Mouse (Mus musculus) midbrain, embryonic 14.5 days (tissue): Measurements from ENCODE around the gene Ash1l. TPM values are rescaled to one million over a fixed set of nuclear protein-coding genes. Genes with fewer than 3 reads are reported as not detected.
"Not testable (repeated sequence)": the region's sequence is repeated elsewhere in the genome, so short reads cannot be mapped to it uniquely, and the experiment has no call there.

Experiments
- ATAC-seq: fragments of 200-750 bp; cut with Nextera tagmentation; 2 replicates; pipeline ENCODE4 v1.8.0; 2017; ENCODE audit warnings: moderate number of reproducible peaks, moderate library complexity; ENCODE audit not compliant: low FRiP score, low TSS enrichment
- DNase-seq: peaks from one replicate; pipeline ENCODE4 v3.0.0-alpha.2; 2015
- H3K27ac ChIP-seq: fragments of 300-500 bp; sonication (generic); replicated peaks from 2 replicates; pipeline ENCODE4 v1.5.1; 2014; ENCODE audit warnings: mild to moderate bottlenecking, low read depth, low read length, moderate library complexity
- H3K27me3 ChIP-seq: fragments of 300-500 bp; sonication (generic); 2 replicates; pipeline ENCODE4 v1.6.1; 2014; ENCODE audit warnings: low read length, control low read depth, mixed read lengths; ENCODE audit not compliant: control insufficient read depth, insufficient read depth
- H3K36me3 ChIP-seq: fragments of 300-500 bp; sonication (generic); 2 replicates; pipeline ENCODE4 v1.6.1; 2014; ENCODE audit warnings: low read length, control low read depth; ENCODE audit not compliant: control insufficient read depth, insufficient read depth
- H3K4me1 ChIP-seq: fragments of 300-500 bp; sonication (generic); 2 replicates; pipeline ENCODE4 v1.6.1; 2014; ENCODE audit warnings: mild to moderate bottlenecking, antibody characterized with exemption, low read length, control low read depth; ENCODE audit not compliant: control insufficient read depth, insufficient read depth
- H3K4me2 ChIP-seq: fragments of 300-500 bp; sonication (generic); 2 replicates; pipeline ENCODE4 v1.6.1; 2014; ENCODE audit warnings: mild to moderate bottlenecking, low read length, moderate library complexity
- H3K4me3 ChIP-seq: fragments of 300-500 bp; sonication (generic); replicated peaks from 2 replicates; pipeline ENCODE4 v1.5.1; 2014; ENCODE audit warnings: low read depth, low read length
- H3K9ac ChIP-seq: fragments of 300-500 bp; sonication (generic); replicated peaks from 2 replicates; pipeline ENCODE4 v1.6.1; 2014; ENCODE audit warnings: mild to moderate bottlenecking, low read length, moderate library complexity
- H3K9me3 ChIP-seq: fragments of 300-500 bp; sonication (generic); 2 replicates; pipeline ENCODE4 v1.6.1; 2016; ENCODE audit warnings: low read length, control low read depth, mixed read lengths; ENCODE audit not compliant: control insufficient read depth
- WGBS: fragments of 180-500 bp; shearing (Covaris S2); extraction: QIAGEN DNeasy Blood & Tissue Kit; methylation state at CpG from one replicate; pipeline ENCODE4 v1.1.7; 2014; 5-methylcytosine and 5-hydroxymethylcytosine counted together
- polyA plus RNA-seq: library from polyadenylated mRNA; unstranded; fragments of >200 nt; fragmentation: Nextera tagmentation; extraction: Ambion mirVana; gene quantifications from 2 replicates; pipeline ENCODE4 v1.2.1, GENCODE M21; 2014

The Ash1l gene
- polyA plus RNA-seq, 1 experiment from 2014 or later = 24.9 TPM

- H3K36me3 ChIP-seq = peaks cover 62% of the 10 kb centered on the region
- H3K9me3 ChIP-seq, H3K27me3 ChIP-seq, H3K4me2 ChIP-seq, H3K9ac ChIP-seq, ATAC-seq, H3K4me3 ChIP-seq, H3K4me1 ChIP-seq, H3K27ac ChIP-seq, DNase-seq: not testable (repeated sequence)
Measured at GRCm38 (mm10) chr3:89082287-89082686, 131.9 kb downstream of the Ash1l start.

GRCm38 (mm10) chr3:89084133-89084532 is 133.7 kb downstream of the Ash1l start:
- H3K9me3 ChIP-seq = no peaks in the 10 kb centered on the region
- ATAC-seq (no peak), DNase-seq (no peak)
- H3K4me2 ChIP-seq = no peak overlapping the region
- peaks cover 67% of the 10 kb centered on the region for H3K36me3 ChIP-seq
- 0 out of 2 replicates have a peak, but pooled peaks cover 1% of the 10 kb centered on the region for H3K4me1 ChIP-seq
- 0 out of 2 replicates have a peak, but pooled peaks cover 4% of the 10 kb centered on the region for H3K27me3 ChIP-seq
- no peak overlapping the region for H3K4me3 ChIP-seq
- H3K9ac ChIP-seq = no peak overlapping the region
- WGBS = 82% methylated on average over 2 of the region's 2 CpGs
- no peak overlapping the region for H3K27ac ChIP-seq

GRCm38 (mm10) chr3:89084654-89085190 is 134.3 kb downstream of the Ash1l start:
- WGBS = 85% methylated on average over 12 of the region's 12 CpGs
- ATAC-seq = no peak

GRCm38 (mm10) chr3:89087338-89088110 is 137.1 kb downstream of the Ash1l start:
- no peak for ATAC-seq
- Histone ChIP-seq H3K4me2 (no peak overlapping the region), H3K36me3 (peaks cover 51% of the 10 kb centered on the region)

More at GRCm38 (mm10) chr3:89084654-89085190, 134.3 kb downstream of the Ash1l start:
- no peak overlapping the region for H3K27ac ChIP-seq
- no peaks in the 10 kb centered on the region for H3K9me3 ChIP-seq
- H3K36me3 ChIP-seq = peaks cover 63% of the 10 kb centered on the region
- no peak overlapping the region for H3K4me3 ChIP-seq
- DNase-seq = no peak
- no peak overlapping the region for H3K4me2 ChIP-seq
- 0 out of 2 replicates have a peak, but pooled peaks cover 4% of the 10 kb centered on the region for H3K27me3 ChIP-seq
- H3K9ac ChIP-seq = no peak overlapping the region
- 0 out of 2 replicates have a peak, but pooled peaks cover 7% of the 10 kb centered on the region for H3K4me1 ChIP-seq

GRCm38 (mm10) chr3:89088974-89089373 is 138.6 kb downstream of the Ash1l start:
- H3K4me3 ChIP-seq = peak overlapping the region; percentile 68; the same call in 1 of the 2 replicates
- H3K36me3 ChIP-seq = peaks cover 51% of the 10 kb centered on the region
- H3K4me1 ChIP-seq = peaks cover 16% of the 10 kb centered on the region; the same call in 1 of the 2 replicates

More at GRCm38 (mm10) chr3:89087338-89088110, 137.1 kb downstream of the Ash1l start:
- H3K9me3 ChIP-seq = no peaks in the 10 kb centered on the region
- 34% methylated on average over 21 of the region's 21 CpGs for WGBS
- no peak overlapping the region for H3K27ac ChIP-seq
- H3K27me3 ChIP-seq = 0 out of 2 replicates have a peak, but pooled peaks cover 4% of the 10 kb centered on the region
- H3K4me3 ChIP-seq = no peak overlapping the region
- no peak overlapping the region for H3K9ac ChIP-seq
- DNase-seq = peak; percentile 88
- H3K4me1 ChIP-seq = peaks cover 16% of the 10 kb centered on the region; the same call in 1 of the 2 replicates

GRCm38 (mm10) chr3:89089882-89090591 is 139.6 kb downstream of the Ash1l start:
- peaks cover 52% of the 10 kb centered on the region for H3K36me3 ChIP-seq
- under 1% methylated on average over 40 of the region's 40 CpGs for WGBS
- H3K9ac ChIP-seq = peak overlapping the region; percentile 84
- H3K27me3 ChIP-seq = 0 out of 2 replicates have a peak, but pooled peaks cover 4% of the 10 kb centered on the region
- DNase-seq (peak; percentile 88), ATAC-seq (peak; percentile 70)
- peak overlapping the region; percentile 80 for H3K4me2 ChIP-seq
- H3K4me1 ChIP-seq = peaks cover 16% of the 10 kb centered on the region; the same call in 1 of the 2 replicates
- peak overlapping the region; percentile 68 for H3K4me3 ChIP-seq
- no peaks in the 10 kb centered on the region for H3K9me3 ChIP-seq
- H3K27ac ChIP-seq = peak overlapping the region; percentile 56

More at GRCm38 (mm10) chr3:89088974-89089373, 138.6 kb downstream of the Ash1l start:
- 0 out of 2 replicates have a peak, but pooled peaks cover 4% of the 10 kb centered on the region for H3K27me3 ChIP-seq
- DNase-seq = no peak
- H3K4me2 ChIP-seq = peak overlapping the region; percentile 80
- WGBS = 69% methylated on average over 14 of the region's 14 CpGs
- no peaks in the 10 kb centered on the region for H3K9me3 ChIP-seq
- ATAC-seq = no peak
- no peak overlapping the region for H3K9ac ChIP-seq
- no peak overlapping the region for H3K27ac ChIP-seq

- ATAC-seq (peak; percentile 39), DNase-seq (peak; percentile 87)
- Histone ChIP-seq H3K9me3 (no peaks in the 10 kb centered on the region), H3K4me3 (peak overlapping the region; percentile 68), H3K9ac (peak overlapping the region; percentile 84), H3K27me3 (0 out of 2 replicates have a peak, but pooled peaks cover 4% of the 10 kb centered on the region), H3K27ac (peak overlapping the region; percentile 56), H3K4me2 (peak overlapping the region; percentile 80), H3K4me1 (peaks cover 16% of the 10 kb centered on the region; the same call in 1 of the 2 replicates), H3K36me3 (peaks cover 56% of the 10 kb centered on the region)
- under 1% methylated on average over 72 of the region's 74 CpGs for WGBS
Measured at GRCm38 (mm10) chr3:89090694-89091655, 140.6 kb downstream of the Ash1l start.
